Mouse (Mus musculus) midbrain, embryonic 16.5 days (tissue): ENCODE measurements at regions not wholly inside any gene's neighbourhood (a gene's known extent, or its start where the extent isn't known, plus 50 kb on each side); places are given as distances from the start of the nearest gene placed in this dataset.
A peak's percentile ranks its signal among the peaks of the same experiment; 100 is the strongest.

Experiments used
- ATAC-seq: fragments of 200-750 bp; cut with Nextera tagmentation; 2 replicates; pipeline ENCODE4 v1.8.0; 2017; ENCODE audit warnings: moderate TSS enrichment
- H3K27ac ChIP-seq: fragments of 300-500 bp; sonication (generic); 2 replicates; pipeline ENCODE4 v1.5.1; 2014; ENCODE audit warnings: mild to moderate bottlenecking, low read length, mixed read lengths
- H3K27me3 ChIP-seq: fragments of 300-500 bp; sonication (generic); 2 replicates; pipeline ENCODE4 v1.6.1; 2014; ENCODE audit warnings: low read depth, low read length, mixed read lengths; ENCODE audit not compliant: control insufficient read depth, insufficient read depth
- H3K36me3 ChIP-seq: fragments of 300-500 bp; sonication (generic); 2 replicates; pipeline ENCODE4 v1.6.1; 2014; ENCODE audit warnings: mild to moderate bottlenecking, low read length, moderate library complexity, mixed read lengths; ENCODE audit not compliant: control insufficient read depth, insufficient read depth
- H3K4me1 ChIP-seq: fragments of 300-500 bp; sonication (generic); 2 replicates; pipeline ENCODE4 v1.6.1; 2014; ENCODE audit warnings: mild to moderate bottlenecking, low read length, mixed read lengths; ENCODE audit not compliant: control insufficient read depth, insufficient read depth
- H3K4me2 ChIP-seq: fragments of 300-500 bp; sonication (generic); 2 replicates; pipeline ENCODE4 v1.6.1; 2014; ENCODE audit warnings: mild to moderate bottlenecking, low read length, mixed read lengths
- H3K4me3 ChIP-seq: fragments of 300-500 bp; sonication (generic); 2 replicates; pipeline ENCODE4 v1.5.1; 2014; ENCODE audit warnings: low read depth, mild to moderate bottlenecking, low read length, moderate library complexity, mixed read lengths
- H3K9ac ChIP-seq: fragments of 300-500 bp; sonication (generic); 2 replicates; pipeline ENCODE4 v1.6.1; 2014; ENCODE audit warnings: low read depth, low read length, mixed read lengths
- H3K9me3 ChIP-seq: fragments of 300-500 bp; sonication (generic); replicated peaks from 2 replicates; pipeline ENCODE4 v1.6.1; 2014; ENCODE audit warnings: mild to moderate bottlenecking, low read length, mixed read lengths; ENCODE audit not compliant: control insufficient read depth, poor library complexity, severe bottlenecking
- WGBS: fragments of 180-500 bp; shearing (Covaris S2); extraction: QIAGEN DNeasy Blood & Tissue Kit; methylation state at CpG from one replicate; pipeline ENCODE4 v1.1.7; 2014; 5-methylcytosine and 5-hydroxymethylcytosine counted together

GRCm38 (mm10) chr13:71403654-71404560 is 559.6 kb downstream of the Irx1 start:
- no peak overlapping the region for H3K4me2 ChIP-seq
- H3K9me3 ChIP-seq, result no peaks in the 10 kb centered on the region
- no peaks in the 10 kb centered on the region for H3K4me1 ChIP-seq
- WGBS, result 35% methylated on average over 21 of the region's 21 CpGs
- H3K27me3 ChIP-seq, result no peaks in the 10 kb centered on the region; the same call in 1 of the 2 replicates
- H3K4me3 ChIP-seq, result no peak overlapping the region
- H3K27ac ChIP-seq, result no peak overlapping the region
- peak; percentile 75 for ATAC-seq
- H3K9ac ChIP-seq, result no peak overlapping the region
- H3K36me3 ChIP-seq, result no peaks in the 10 kb centered on the region

- no peak overlapping the region for H3K4me3 ChIP-seq
- H3K9ac ChIP-seq, result no peak overlapping the region
- no peaks in the 10 kb centered on the region for H3K9me3 ChIP-seq
- ATAC-seq, result 0 out of 2 replicates have a peak, but pooled peaks have one; percentile 11
- no peak overlapping the region for H3K27ac ChIP-seq
- no peaks in the 10 kb centered on the region for H3K4me1 ChIP-seq
- H3K27me3 ChIP-seq, result no peaks in the 10 kb centered on the region
- 71% methylated on average over 10 of the region's 10 CpGs for WGBS
- H3K36me3 ChIP-seq, result no peaks in the 10 kb centered on the region
- H3K4me2 ChIP-seq, result no peak overlapping the region
Observed at GRCm38 (mm10) chr13:71393716-71394309, 552.2 kb upstream of the Adamts16 start.

- WGBS, result 73% methylated on average over 2 of the region's 2 CpGs
Observed at GRCm38 (mm10) chr13:71378641-71379040, 537.0 kb upstream of the Adamts16 start.

GRCm38 (mm10) chr13:71375909-71376606 is 534.4 kb upstream of the Adamts16 start:
- Histone ChIP-seq H3K27ac (no peak overlapping the region), H3K4me2 (no peak overlapping the region), H3K36me3 (no peaks in the 10 kb centered on the region), H3K9ac (no peak overlapping the region), H3K9me3 (no peaks in the 10 kb centered on the region), H3K4me1 (peaks cover 3% of the 10 kb centered on the region), H3K27me3 (peaks cover 3% of the 10 kb centered on the region; the same call in 1 of the 2 replicates), H3K4me3 (no peak overlapping the region)
- ATAC-seq, result no peak
- 47% methylated on average over 9 of the region's 9 CpGs for WGBS

More at GRCm38 (mm10) chr13:71378641-71379040, 537.0 kb upstream of the Adamts16 start:
- no peak overlapping the region for H3K9ac ChIP-seq
- H3K4me1 ChIP-seq, result peaks cover 3% of the 10 kb centered on the region
- no peaks in the 10 kb centered on the region for H3K36me3 ChIP-seq
- peaks cover 3% of the 10 kb centered on the region; the same call in 1 of the 2 replicates for H3K27me3 ChIP-seq
- no peak overlapping the region for H3K4me2 ChIP-seq
- no peak for ATAC-seq
- H3K9me3 ChIP-seq, result no peaks in the 10 kb centered on the region
- no peak overlapping the region for H3K4me3 ChIP-seq
- no peak overlapping the region for H3K27ac ChIP-seq

GRCm38 (mm10) chr13:71372701-71373685 is 531.4 kb upstream of the Adamts16 start:
- Histone ChIP-seq H3K27me3 (peaks cover 3% of the 10 kb centered on the region; the same call in 1 of the 2 replicates), H3K4me3 (no peak overlapping the region), H3K9ac (no peak overlapping the region), H3K27ac (no peak overlapping the region), H3K4me1 (peaks cover 3% of the 10 kb centered on the region), H3K4me2 (no peak overlapping the region), H3K9me3 (no peaks in the 10 kb centered on the region), H3K36me3 (no peaks in the 10 kb centered on the region)
- ATAC-seq, result no peak
- WGBS, result 24% methylated on average over 10 of the region's 10 CpGs

- no peak overlapping the region for H3K9ac ChIP-seq
- ATAC-seq, result no peak
- H3K27ac ChIP-seq, result no peak overlapping the region
- no peaks in the 10 kb centered on the region for H3K9me3 ChIP-seq
- H3K36me3 ChIP-seq, result no peaks in the 10 kb centered on the region
- H3K4me1 ChIP-seq, result no peaks in the 10 kb centered on the region; the same call in 1 of the 2 replicates
- H3K27me3 ChIP-seq, result peaks cover 3% of the 10 kb centered on the region; the same call in 1 of the 2 replicates
- no peak overlapping the region for H3K4me2 ChIP-seq
- WGBS, result 79% methylated on average over 3 of the region's 3 CpGs
- H3K4me3 ChIP-seq, result no peak overlapping the region
Observed at GRCm38 (mm10) chr13:71369832-71370231, 528.2 kb upstream of the Adamts16 start.

DNA sequence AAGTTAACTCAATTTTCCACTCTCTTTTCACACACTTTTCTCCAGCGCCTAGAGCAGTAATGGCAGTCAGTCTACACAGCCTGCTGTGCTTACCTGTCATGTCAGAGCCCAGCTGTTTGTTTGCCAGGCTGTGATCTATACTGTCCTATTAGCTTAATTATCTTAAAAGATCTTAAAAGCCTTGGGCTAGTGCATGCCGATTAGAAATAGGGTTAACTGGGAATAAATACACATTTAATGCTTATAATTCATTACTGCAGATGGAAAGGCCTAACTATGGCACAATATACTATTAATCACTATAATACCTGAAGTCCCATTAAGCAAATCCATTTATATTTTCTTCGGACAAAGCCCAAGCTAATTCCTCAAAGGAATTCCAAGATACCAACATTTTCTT is 523.6 kb upstream of the Adamts16 start:
- no peaks in the 10 kb centered on the region for H3K36me3 ChIP-seq
- no peak overlapping the region for H3K4me3 ChIP-seq
- H3K9ac ChIP-seq, result no peak overlapping the region
- 83% methylated on average over 3 of the region's 3 CpGs for WGBS
- no peaks in the 10 kb centered on the region for H3K27me3 ChIP-seq
- no peaks in the 10 kb centered on the region for H3K9me3 ChIP-seq
- ATAC-seq, result no peak
- H3K4me2 ChIP-seq, result no peak overlapping the region
- no peak overlapping the region for H3K27ac ChIP-seq
- H3K4me1 ChIP-seq, result no peaks in the 10 kb centered on the region

- 73% methylated on average over 5 of the region's 5 CpGs for WGBS
- Histone ChIP-seq H3K4me3 (no peak overlapping the region), H3K9me3 (no peaks in the 10 kb centered on the region), H3K27ac (no peak overlapping the region), H3K4me2 (no peak overlapping the region), H3K9ac (no peak overlapping the region), H3K36me3 (no peaks in the 10 kb centered on the region), H3K4me1 (no peaks in the 10 kb centered on the region), H3K27me3 (no peaks in the 10 kb centered on the region)
- no peak for ATAC-seq
Observed at GRCm38 (mm10) chr13:71362311-71362710, 520.7 kb upstream of the Adamts16 start.
